Mouse (Mus musculus): ENCODE results near the gene Jph4.

Jph4 gene

GRCm38 (mm10) chr14:55064481-55065370, 52.0 kb downstream of the Jph4 start:
- peak; percentile 15 to 17 for DNase-seq (ENCODE audit: low spot score in 2 of 2)

- peak; percentile 13 to 38 for DNase-seq (ENCODE audit: low spot score in 2 of 2)
Observed at GRCm38 (mm10) chr14:55063581-55064381, 53.0 kb downstream of the Jph4 start.

GRCm38 (mm10) chr14:55063117-55063516, 53.6 kb downstream of the Jph4 start:
- peak in 1 of 2 experiments; percentile 13 for DNase-seq (ENCODE audit: low spot score in 2 of 2)

GRCm38 (mm10) chr14:55062626-55063025, 54.1 kb downstream of the Jph4 start:
- peak; percentile 71 to 74 for DNase-seq (ENCODE audit: low spot score in 2 of 2)

- DNase-seq (ENCODE audit: low spot score in 2 of 2) = no peak
Observed at GRCm38 (mm10) chr14:55061845-55062244, 54.9 kb downstream of the Jph4 start.

- no peak for DNase-seq (ENCODE audit: low spot score in 2 of 2)
Observed at GRCm38 (mm10) chr14:55059931-55060330, 56.8 kb downstream of the Jph4 start.

GRCm38 (mm10) chr14:55059009-55059408, 57.7 kb downstream of the Jph4 start:
- peak in 1 of 2 experiments; percentile 2 for DNase-seq (ENCODE audit: low spot score in 2 of 2)
